Mouse (Mus musculus): Measurements from ENCODE around the gene Cltc. TPM values are rescaled to one million over a fixed set of nuclear protein-coding genes. Genes with fewer than 3 reads are reported as not detected.
"Not testable (repeated sequence)": the region's sequence is repeated elsewhere in the genome, so short reads cannot be mapped to it uniquely, and the experiment has no call there.

The Cltc gene
- polyA plus RNA-seq (2011; ENCODE audit: insufficient read depth, insufficient read length, low read depth, missing spikeins): 453 and 507 TPM in 2 replicates

GRCm38 (mm10) chr11:86757480-86758371 lies at the start of gene Cltc:
Cltc (minus strand) TSS chr11:86757565.
- no peaks in the 10 kb centered on the region for H3K4me1 ChIP-seq (ENCODE audit: control insufficient read depth, insufficient read depth, low read length)
- H3K9ac ChIP-seq (ENCODE audit: low read depth, poor library complexity, severe bottlenecking): peak within 1 kb of the TSS; percentile 85
- peak within 1 kb of the TSS; percentile 87 for H3K27ac ChIP-seq (ENCODE audit: insufficient read depth, low read length)
- H3K36me3 ChIP-seq (ENCODE audit: control insufficient read depth, insufficient read depth, low read length, poor library complexity, severe bottlenecking): peaks cover 7% of the 10 kb centered on the region
- peak within 1 kb of the TSS; percentile 96 for H3K4me3 ChIP-seq (ENCODE audit: low read depth, low read length)
- no peaks in the 10 kb centered on the region for H3K27me3 ChIP-seq (ENCODE audit: control insufficient read depth, insufficient read depth, low read length, poor library complexity, severe bottlenecking)
- H3K9me3 ChIP-seq (replicated peaks; ENCODE audit: control insufficient read depth, insufficient read depth, low read length, poor library complexity, severe bottlenecking): no peaks in the 10 kb centered on the region; the same call in 1 of the 2 replicates
- peak; percentile 94 for TF ChIP-seq POLR2A (IDR thresholded peaks at IDR 0.05; ENCODE audit: insufficient read depth, low read length)
- TF ChIP-seq EP300 (IDR thresholded peaks at IDR 0.05; ENCODE audit: insufficient read depth, low read depth, low read length): peak; percentile 59; the same call in 1 of the 2 replicates
- no peak for TF ChIP-seq CTCF (IDR thresholded peaks at IDR 0.05; ENCODE audit: low read depth, low read length)

- peak overlapping the region; percentile 14; the same call in 1 of the 2 replicates for H3K27ac ChIP-seq (ENCODE audit: insufficient read depth, low read length)
- no peak for TF ChIP-seq POLR2A (IDR thresholded peaks at IDR 0.05; ENCODE audit: insufficient read depth, low read length)
- TF ChIP-seq EP300 (IDR thresholded peaks at IDR 0.05; ENCODE audit: insufficient read depth, low read depth, low read length): no peak
- TF ChIP-seq CTCF (IDR thresholded peaks at IDR 0.05; ENCODE audit: low read depth, low read length): no peak
- H3K4me1 ChIP-seq (ENCODE audit: control insufficient read depth, insufficient read depth, low read length): no peaks in the 10 kb centered on the region
- H3K27me3 ChIP-seq (ENCODE audit: control insufficient read depth, insufficient read depth, low read length, poor library complexity, severe bottlenecking): no peaks in the 10 kb centered on the region
- H3K9me3 ChIP-seq (replicated peaks; ENCODE audit: control insufficient read depth, insufficient read depth, low read length, poor library complexity, severe bottlenecking): no peaks in the 10 kb centered on the region
- peaks cover 29% of the 10 kb centered on the region for H3K36me3 ChIP-seq (ENCODE audit: control insufficient read depth, insufficient read depth, low read length, poor library complexity, severe bottlenecking)
- H3K9ac ChIP-seq (ENCODE audit: low read depth, poor library complexity, severe bottlenecking): peak overlapping the region; percentile 54
- H3K4me3 ChIP-seq (ENCODE audit: low read depth, low read length): peak overlapping the region; percentile 96
Measured at GRCm38 (mm10) chr11:86807001-86807477, 49.7 kb upstream of the Cltc start.

- TF ChIP-seq EP300 (IDR thresholded peaks at IDR 0.05; ENCODE audit: insufficient read depth, low read depth, low read length): no peak
- TF ChIP-seq CTCF (IDR thresholded peaks at IDR 0.05; ENCODE audit: low read depth, low read length): no peak
- TF ChIP-seq POLR2A (IDR thresholded peaks at IDR 0.05; ENCODE audit: insufficient read depth, low read length): no peak
- H3K4me3 ChIP-seq (ENCODE audit: low read depth, low read length): no peak overlapping the region
Measured at GRCm38 (mm10) chr11:86794161-86794560, 36.8 kb upstream of the Cltc start.

GRCm38 (mm10) chr11:86787436-86787835 lies 30.1 kb upstream of the Cltc start:
- H3K9me3 ChIP-seq (replicated peaks; ENCODE audit: control insufficient read depth, insufficient read depth, low read length, poor library complexity, severe bottlenecking); H3K27me3 ChIP-seq (ENCODE audit: control insufficient read depth, insufficient read depth, low read length, poor library complexity, severe bottlenecking); H3K27ac ChIP-seq (ENCODE audit: insufficient read depth, low read length); H3K9ac ChIP-seq (ENCODE audit: low read depth, poor library complexity, severe bottlenecking); H3K4me3 ChIP-seq (ENCODE audit: low read depth, low read length); H3K4me1 ChIP-seq (ENCODE audit: control insufficient read depth, insufficient read depth, low read length): not testable (repeated sequence)
- peaks cover 58% of the 10 kb centered on the region for H3K36me3 ChIP-seq (ENCODE audit: control insufficient read depth, insufficient read depth, low read length, poor library complexity, severe bottlenecking)

More at GRCm38 (mm10) chr11:86794161-86794560, 36.8 kb upstream of the Cltc start:
- no peak overlapping the region for H3K9ac ChIP-seq (ENCODE audit: low read depth, poor library complexity, severe bottlenecking)
- no peaks in the 10 kb centered on the region for H3K4me1 ChIP-seq (ENCODE audit: control insufficient read depth, insufficient read depth, low read length)
- no peaks in the 10 kb centered on the region for H3K9me3 ChIP-seq (replicated peaks; ENCODE audit: control insufficient read depth, insufficient read depth, low read length, poor library complexity, severe bottlenecking)
- H3K36me3 ChIP-seq (ENCODE audit: control insufficient read depth, insufficient read depth, low read length, poor library complexity, severe bottlenecking): peaks cover 44% of the 10 kb centered on the region
- H3K27ac ChIP-seq (ENCODE audit: insufficient read depth, low read length): no peak overlapping the region
- no peaks in the 10 kb centered on the region for H3K27me3 ChIP-seq (ENCODE audit: control insufficient read depth, insufficient read depth, low read length, poor library complexity, severe bottlenecking)

- Histone ChIP-seq H3K9ac (ENCODE audit: low read depth, poor library complexity, severe bottlenecking) (no peak overlapping the region), H3K4me3 (ENCODE audit: low read depth, low read length) (no peak overlapping the region), H3K36me3 (ENCODE audit: control insufficient read depth, insufficient read depth, low read length, poor library complexity, severe bottlenecking) (peaks cover 55% of the 10 kb centered on the region), H3K9me3 (replicated peaks; ENCODE audit: control insufficient read depth, insufficient read depth, low read length, poor library complexity, severe bottlenecking) (no peaks in the 10 kb centered on the region), H3K27ac (ENCODE audit: insufficient read depth, low read length) (no peak overlapping the region), H3K4me1 (ENCODE audit: control insufficient read depth, insufficient read depth, low read length) (no peaks in the 10 kb centered on the region), H3K27me3 (ENCODE audit: control insufficient read depth, insufficient read depth, low read length, poor library complexity, severe bottlenecking) (no peaks in the 10 kb centered on the region)
- TF ChIP-seq EP300 (IDR thresholded peaks at IDR 0.05; ENCODE audit: insufficient read depth, low read depth, low read length) (no peak), POLR2A (IDR thresholded peaks at IDR 0.05; ENCODE audit: insufficient read depth, low read length) (no peak), CTCF (IDR thresholded peaks at IDR 0.05; ENCODE audit: low read depth, low read length) (no peak)
Measured at GRCm38 (mm10) chr11:86785767-86786166, 28.4 kb upstream of the Cltc start.

GRCm38 (mm10) chr11:86769884-86770283 lies 12.5 kb upstream of the Cltc start:
- H3K9me3 ChIP-seq (replicated peaks; ENCODE audit: control insufficient read depth, insufficient read depth, low read length, poor library complexity, severe bottlenecking): no peaks in the 10 kb centered on the region
- peaks cover 28% of the 10 kb centered on the region for H3K36me3 ChIP-seq (ENCODE audit: control insufficient read depth, insufficient read depth, low read length, poor library complexity, severe bottlenecking)

More at GRCm38 (mm10) chr11:86769884-86770283, 12.5 kb upstream of the Cltc start:
- no peaks in the 10 kb centered on the region for H3K27me3 ChIP-seq (ENCODE audit: control insufficient read depth, insufficient read depth, low read length, poor library complexity, severe bottlenecking)
- H3K4me1 ChIP-seq (ENCODE audit: control insufficient read depth, insufficient read depth, low read length): no peaks in the 10 kb centered on the region
- H3K9ac ChIP-seq (ENCODE audit: low read depth, poor library complexity, severe bottlenecking): no peak overlapping the region
- H3K27ac ChIP-seq (ENCODE audit: insufficient read depth, low read length): no peak overlapping the region
- no peak overlapping the region for H3K4me3 ChIP-seq (ENCODE audit: low read depth, low read length)
- TF ChIP-seq POLR2A (IDR thresholded peaks at IDR 0.05; ENCODE audit: insufficient read depth, low read length): no peak
- TF ChIP-seq CTCF (IDR thresholded peaks at IDR 0.05; ENCODE audit: low read depth, low read length): no peak
- no peak for TF ChIP-seq EP300 (IDR thresholded peaks at IDR 0.05; ENCODE audit: insufficient read depth, low read depth, low read length)
